Mouse (Mus musculus) limb, embryonic 12.5 days (tissue): ENCODE measurements at regions not wholly inside any gene's neighbourhood (a gene's known extent, or its start where the extent isn't known, plus 50 kb on each side); places are given as distances from the start of the nearest gene placed in this dataset.

Experiments
- ATAC-seq: fragments of 200-750 bp; cut with Nextera tagmentation; 2 replicates; pipeline ENCODE4 v1.8.0; 2017; ENCODE audit warnings: low read depth, moderate TSS enrichment; ENCODE audit not compliant: insufficient number of reproducible peaks, insufficient read depth, low FRiP score, low TSS enrichment
- H3K27ac ChIP-seq: fragments of 300-500 bp; sonication (generic); 2 replicates; pipeline ENCODE4 v1.5.1; 2016; ENCODE audit warnings: mild to moderate bottlenecking, moderate library complexity
- H3K27me3 ChIP-seq: fragments of 300-500 bp; sonication (generic); 2 replicates; pipeline ENCODE4 v1.6.1; 2016; ENCODE audit warnings: mild to moderate bottlenecking, moderate library complexity
- H3K36me3 ChIP-seq: fragments of 300-500 bp; sonication (generic); 2 replicates; pipeline ENCODE4 v1.6.1; 2016; ENCODE audit warnings: mild to moderate bottlenecking, moderate library complexity
- H3K4me1 ChIP-seq: fragments of 300-500 bp; sonication (generic); replicated peaks from 2 replicates; pipeline ENCODE4 v1.6.1; 2016
- H3K4me2 ChIP-seq: fragments of 300-500 bp; sonication (generic); 2 replicates; pipeline ENCODE4 v1.6.1; 2016; ENCODE audit warnings: mild to moderate bottlenecking, moderate library complexity
- H3K4me3 ChIP-seq: fragments of 300-500 bp; sonication (generic); replicated peaks from 2 replicates; pipeline ENCODE4 v1.5.1; 2016; ENCODE audit warnings: mild to moderate bottlenecking
- H3K9ac ChIP-seq: fragments of 300-500 bp; sonication (generic); replicated peaks from 2 replicates; pipeline ENCODE4 v1.6.1; 2016; ENCODE audit warnings: mild to moderate bottlenecking, moderate library complexity
- H3K9me3 ChIP-seq: fragments of 300-500 bp; sonication (generic); 2 replicates; pipeline ENCODE4 v1.6.1; 2016; ENCODE audit warnings: mild to moderate bottlenecking, moderate library complexity
- WGBS: fragments of 180-500 bp; shearing (Covaris S2); methylation state at CpG from one replicate; pipeline ENCODE4 v1.1.7; 2016; 5-methylcytosine and 5-hydroxymethylcytosine counted together

DNA sequence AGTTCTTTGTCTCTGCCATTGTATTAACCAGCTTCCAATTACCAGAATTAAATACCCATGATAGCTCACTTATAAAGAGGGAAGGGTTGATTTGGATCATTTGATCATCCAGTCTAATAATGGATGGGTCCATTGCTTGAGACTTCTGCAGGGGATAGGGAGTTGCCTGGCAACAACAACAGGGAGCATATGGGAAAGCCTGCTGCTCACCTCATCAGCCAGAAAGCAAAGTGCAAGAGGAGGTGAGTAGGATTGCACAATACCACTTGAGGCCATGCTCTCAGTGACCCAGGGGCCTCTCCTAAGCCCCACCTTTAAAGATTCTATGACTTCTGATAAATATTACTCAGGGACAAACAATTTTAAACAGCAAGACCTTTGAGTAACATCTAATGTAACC, 348.9 kb upstream of the Sphkap start:
- Histone ChIP-seq H3K4me1 (no peaks in the 10 kb centered on the region), H3K4me3 (no peak overlapping the region), H3K36me3 (no peaks in the 10 kb centered on the region), H3K9ac (no peak overlapping the region), H3K4me2 (no peak overlapping the region), H3K9me3 (no peaks in the 10 kb centered on the region), H3K27me3 (no peaks in the 10 kb centered on the region), H3K27ac (no peak overlapping the region)
- no peak for ATAC-seq

- Histone ChIP-seq H3K9me3 (no peaks in the 10 kb centered on the region), H3K9ac (no peak overlapping the region), H3K4me3 (no peak overlapping the region), H3K27me3 (no peaks in the 10 kb centered on the region), H3K36me3 (no peaks in the 10 kb centered on the region), H3K4me1 (no peaks in the 10 kb centered on the region), H3K4me2 (no peak overlapping the region), H3K27ac (no peak overlapping the region)
- WGBS: 94% methylated on average over 1 of the region's 1 CpGs
- no peak for ATAC-seq
These were observed 347.3 kb upstream of the Sphkap start for GRCm38 (mm10) chr1:83755336-83755735.

GRCm38 (mm10) chr1:83752976-83753375, 345.0 kb upstream of the Sphkap start:
- H3K27ac ChIP-seq: no peak overlapping the region
- no peak overlapping the region for H3K4me2 ChIP-seq
- no peaks in the 10 kb centered on the region for H3K27me3 ChIP-seq
- H3K9ac ChIP-seq: no peak overlapping the region
- H3K4me3 ChIP-seq: no peak overlapping the region
- no peaks in the 10 kb centered on the region for H3K4me1 ChIP-seq
- no peaks in the 10 kb centered on the region for H3K36me3 ChIP-seq
- no peak for ATAC-seq
- WGBS: 72% methylated on average over 4 of the region's 4 CpGs
- no peaks in the 10 kb centered on the region for H3K9me3 ChIP-seq

DNA sequence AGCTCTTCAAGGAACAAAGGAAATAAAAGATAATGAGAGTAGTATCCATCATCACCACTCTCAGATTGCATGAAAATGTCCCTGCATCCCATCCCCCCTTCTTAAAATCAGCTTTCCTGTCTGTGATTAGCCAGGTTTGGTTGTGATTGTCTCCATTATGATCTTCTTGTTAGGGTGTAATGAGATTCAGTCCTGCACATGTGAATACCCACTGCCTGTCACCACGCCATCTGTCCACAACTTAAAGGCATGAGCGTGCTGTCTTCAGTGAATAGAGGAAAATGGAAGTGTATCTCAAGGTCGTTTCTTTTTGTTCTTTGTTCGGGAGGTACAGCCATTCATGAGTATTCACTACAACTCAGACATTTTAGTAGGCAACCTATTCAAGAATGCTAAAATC, 341.0 kb upstream of the Sphkap start:
- 63% methylated on average over 4 of the region's 4 CpGs for WGBS
- no peaks in the 10 kb centered on the region for H3K27me3 ChIP-seq
- no peaks in the 10 kb centered on the region for H3K36me3 ChIP-seq
- no peak overlapping the region for H3K9ac ChIP-seq
- no peak overlapping the region for H3K4me2 ChIP-seq
- H3K27ac ChIP-seq: no peak overlapping the region
- no peaks in the 10 kb centered on the region for H3K4me1 ChIP-seq
- no peak for ATAC-seq
- H3K4me3 ChIP-seq: no peak overlapping the region
- no peaks in the 10 kb centered on the region for H3K9me3 ChIP-seq

GRCm38 (mm10) chr1:83748061-83748460, 340.1 kb upstream of the Sphkap start:
- WGBS: 60% methylated on average over 3 of the region's 3 CpGs
- H3K4me1 ChIP-seq: no peaks in the 10 kb centered on the region

DNA sequence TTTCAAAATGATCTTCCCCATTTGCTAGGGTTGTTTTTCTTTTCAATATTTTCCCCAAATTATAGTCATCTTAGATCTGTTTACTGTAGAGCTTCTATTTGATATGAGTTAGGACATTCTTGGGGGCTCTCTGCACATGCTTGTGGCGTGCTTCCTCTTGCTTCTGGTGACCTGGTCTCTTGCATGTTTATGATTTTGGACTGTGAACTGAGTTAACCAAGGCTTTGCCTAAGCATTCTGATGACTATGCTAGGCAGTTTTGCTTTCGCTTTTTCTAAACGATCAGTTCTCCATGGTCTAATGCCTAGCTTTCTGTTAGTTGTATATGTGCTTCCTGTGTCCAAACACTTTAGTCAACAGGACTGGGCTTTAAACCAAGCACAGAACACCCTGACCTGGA, 339.4 kb upstream of the Sphkap start:
- Histone ChIP-seq H3K4me1 (no peaks in the 10 kb centered on the region), H3K36me3 (no peaks in the 10 kb centered on the region), H3K27ac (no peak overlapping the region), H3K27me3 (peaks cover 5% of the 10 kb centered on the region; the same call in 1 of the 2 replicates), H3K4me2 (no peak overlapping the region), H3K9me3 (no peaks in the 10 kb centered on the region), H3K9ac (no peak overlapping the region), H3K4me3 (no peak overlapping the region)
- no peak for ATAC-seq
- 91% methylated on average over 3 of the region's 3 CpGs for WGBS

More at GRCm38 (mm10) chr1:83748061-83748460, 340.1 kb upstream of the Sphkap start:
- Histone ChIP-seq H3K27ac (no peak overlapping the region), H3K4me2 (no peak overlapping the region), H3K9me3 (no peaks in the 10 kb centered on the region), H3K4me3 (no peak overlapping the region), H3K9ac (no peak overlapping the region), H3K36me3 (no peaks in the 10 kb centered on the region), H3K27me3 (peaks cover 5% of the 10 kb centered on the region; the same call in 1 of the 2 replicates)
- ATAC-seq: no peak

- WGBS: 32% methylated on average over 6 of the region's 6 CpGs
- Histone ChIP-seq H3K4me1 (no peaks in the 10 kb centered on the region), H3K9me3 (no peaks in the 10 kb centered on the region), H3K4me2 (no peak overlapping the region), H3K27ac (no peak overlapping the region), H3K36me3 (no peaks in the 10 kb centered on the region), H3K9ac (no peak overlapping the region), H3K4me3 (no peak overlapping the region), H3K27me3 (peaks cover 5% of the 10 kb centered on the region; the same call in 1 of the 2 replicates)
- no peak for ATAC-seq
These were observed 338.0 kb upstream of the Sphkap start for GRCm38 (mm10) chr1:83746036-83746435.

GRCm38 (mm10) chr1:83736428-83737117, 328.6 kb upstream of the Sphkap start:
- Histone ChIP-seq H3K27ac (no peak overlapping the region), H3K9me3 (no peaks in the 10 kb centered on the region), H3K27me3 (0 out of 2 replicates have a peak, but pooled peaks cover 5% of the 10 kb centered on the region), H3K4me3 (no peak overlapping the region), H3K9ac (no peak overlapping the region), H3K4me2 (no peak overlapping the region), H3K36me3 (no peaks in the 10 kb centered on the region), H3K4me1 (no peaks in the 10 kb centered on the region)
- 44% methylated on average over 2 of the region's 2 CpGs for WGBS
- peak; percentile 47; the same call in 1 of the 2 replicates for ATAC-seq

GRCm38 (mm10) chr1:83731682-83732081, 323.7 kb upstream of the Sphkap start:
- no peak for ATAC-seq
- no peak overlapping the region for H3K4me3 ChIP-seq
- no peaks in the 10 kb centered on the region for H3K36me3 ChIP-seq
- H3K4me1 ChIP-seq: no peaks in the 10 kb centered on the region
- H3K27ac ChIP-seq: no peak overlapping the region
- H3K27me3 ChIP-seq: no peaks in the 10 kb centered on the region; the same call in 1 of the 2 replicates
- 83% methylated on average over 1 of the region's 1 CpGs for WGBS
- H3K9me3 ChIP-seq: no peaks in the 10 kb centered on the region
- H3K4me2 ChIP-seq: no peak overlapping the region
- H3K9ac ChIP-seq: no peak overlapping the region

DNA sequence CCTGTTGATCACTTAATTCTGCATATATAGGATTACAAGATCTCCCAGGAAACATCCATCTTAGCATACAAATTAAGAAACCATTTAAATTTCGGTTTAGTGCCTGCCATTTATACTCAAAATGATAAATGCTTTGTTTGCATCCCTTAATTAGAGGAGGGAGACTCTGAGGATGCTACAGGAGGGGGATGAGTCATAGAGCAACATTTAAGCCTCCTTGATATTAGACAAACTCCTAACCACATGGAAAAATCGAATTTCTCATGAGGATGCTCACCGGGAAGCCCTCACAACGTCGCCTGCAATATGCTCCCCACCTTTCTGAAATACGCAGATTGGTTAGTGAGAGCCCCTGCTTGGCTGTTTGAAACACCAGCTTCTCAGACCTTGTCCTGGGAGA, 320.8 kb upstream of the Sphkap start:
- Histone ChIP-seq H3K36me3 (no peaks in the 10 kb centered on the region), H3K9me3 (no peaks in the 10 kb centered on the region), H3K4me3 (no peak overlapping the region), H3K27me3 (no peaks in the 10 kb centered on the region; the same call in 1 of the 2 replicates), H3K9ac (no peak overlapping the region), H3K4me1 (no peaks in the 10 kb centered on the region), H3K27ac (no peak overlapping the region), H3K4me2 (no peak overlapping the region)
- no peak for ATAC-seq
- 79% methylated on average over 6 of the region's 6 CpGs for WGBS

DNA sequence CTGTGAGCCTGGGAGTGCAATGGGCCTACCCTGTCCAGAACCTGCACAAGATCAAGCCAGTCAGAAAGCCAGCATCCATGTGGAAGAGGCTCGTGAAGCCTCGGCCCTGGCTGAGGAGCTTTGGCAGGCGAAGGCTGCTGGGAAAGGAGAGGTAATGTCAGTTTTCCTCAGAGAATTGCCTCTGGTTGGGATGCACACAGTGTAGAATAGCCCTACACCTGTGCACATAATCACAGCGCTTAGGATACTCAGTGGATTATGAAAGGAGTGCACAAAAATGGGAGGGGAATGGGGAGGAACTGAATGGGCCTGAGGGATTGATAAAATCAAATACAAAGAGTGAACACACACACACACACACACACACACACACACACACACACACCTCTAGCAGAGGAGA, 319.9 kb upstream of the Sphkap start:
- no peaks in the 10 kb centered on the region for H3K4me1 ChIP-seq
- no peak overlapping the region for H3K27ac ChIP-seq
- no peak overlapping the region for H3K4me2 ChIP-seq
- H3K36me3 ChIP-seq: no peaks in the 10 kb centered on the region
- H3K9me3 ChIP-seq: no peaks in the 10 kb centered on the region
- no peak overlapping the region for H3K4me3 ChIP-seq
- no peaks in the 10 kb centered on the region; the same call in 1 of the 2 replicates for H3K27me3 ChIP-seq
- ATAC-seq: no peak
- 88% methylated on average over 4 of the region's 4 CpGs for WGBS
- no peak overlapping the region for H3K9ac ChIP-seq

- no peak overlapping the region for H3K27ac ChIP-seq
- H3K27me3 ChIP-seq: no peaks in the 10 kb centered on the region; the same call in 1 of the 2 replicates
- no peaks in the 10 kb centered on the region for H3K4me1 ChIP-seq
- H3K36me3 ChIP-seq: no peaks in the 10 kb centered on the region
- no peak overlapping the region for H3K9ac ChIP-seq
- H3K9me3 ChIP-seq: no peaks in the 10 kb centered on the region
- H3K4me2 ChIP-seq: no peak overlapping the region
- 85% methylated on average over 4 of the region's 4 CpGs for WGBS
- ATAC-seq: no peak; the same call in 1 of the 2 replicates
- H3K4me3 ChIP-seq: no peak overlapping the region
These were observed 319.2 kb upstream of the Sphkap start for GRCm38 (mm10) chr1:83727215-83727614.
